Mouse (Mus musculus): ENCODE measurements around the gene Bbip1. TPM values are rescaled to one million over a fixed set of nuclear protein-coding genes. Genes with fewer than 3 reads are reported as not detected.

Gene Bbip1
- polyA plus RNA-seq, 1 experiment from 2014 or later: 65.8 TPM

DNA sequence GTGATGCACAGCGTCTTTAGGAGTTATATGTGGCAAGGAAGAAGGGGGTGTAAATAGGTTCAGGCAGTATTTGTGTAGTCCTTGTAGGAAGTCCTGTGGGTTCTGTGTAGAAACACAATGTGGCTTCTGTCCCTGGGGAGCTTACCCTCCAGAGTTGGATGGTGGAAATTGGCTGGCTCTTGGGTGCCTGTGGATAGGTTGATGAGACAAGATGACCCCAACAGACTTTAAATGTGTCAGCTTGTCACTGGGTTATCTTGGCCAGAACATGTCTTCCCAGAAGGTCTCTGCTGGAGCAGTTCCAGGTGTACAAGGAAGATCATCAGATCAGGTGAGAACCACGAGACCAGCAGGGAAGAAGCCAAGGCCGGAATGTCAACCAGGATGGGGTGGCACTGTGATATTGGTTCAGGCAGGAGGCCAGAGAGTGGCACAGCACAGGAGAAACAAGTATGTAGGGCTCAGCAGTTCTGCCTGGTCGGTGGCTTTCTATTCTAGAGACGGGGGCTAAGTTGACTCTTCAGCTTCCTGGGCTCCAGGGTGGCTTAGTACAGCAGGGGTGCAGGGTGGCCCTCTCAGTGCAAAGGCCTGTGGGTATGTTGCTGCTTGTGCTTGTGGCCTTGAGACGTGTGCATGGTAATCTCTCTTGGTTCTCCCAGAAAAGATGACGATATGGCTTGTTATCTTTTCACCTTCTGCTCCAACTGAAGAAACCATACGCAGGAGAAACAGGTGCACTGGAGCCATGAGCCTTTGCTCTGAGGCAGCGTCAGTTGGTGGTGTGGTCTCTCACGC, 57.7 kb downstream of the Bbip1 start:
- Histone ChIP-seq H3K9ac (peak overlapping the region; percentile 4; the same call in 1 of the 2 replicates), H3K36me3 (no peaks in the 10 kb centered on the region), H3K4me2 (peak overlapping the region; percentile 32), H3K4me1 (peaks cover 70% of the 10 kb centered on the region), H3K27me3 (replicated peaks) (no peaks in the 10 kb centered on the region), H3K27ac (peak overlapping the region; percentile 83), H3K4me3 (no peak overlapping the region), H3K9me3 (replicated peaks) (no peaks in the 10 kb centered on the region)
- ATAC-seq: peak; percentile 73
- 37% methylated on average over 10 of the region's 10 CpGs for WGBS (ENCODE audit: insufficient replicate concordance)

DNA sequence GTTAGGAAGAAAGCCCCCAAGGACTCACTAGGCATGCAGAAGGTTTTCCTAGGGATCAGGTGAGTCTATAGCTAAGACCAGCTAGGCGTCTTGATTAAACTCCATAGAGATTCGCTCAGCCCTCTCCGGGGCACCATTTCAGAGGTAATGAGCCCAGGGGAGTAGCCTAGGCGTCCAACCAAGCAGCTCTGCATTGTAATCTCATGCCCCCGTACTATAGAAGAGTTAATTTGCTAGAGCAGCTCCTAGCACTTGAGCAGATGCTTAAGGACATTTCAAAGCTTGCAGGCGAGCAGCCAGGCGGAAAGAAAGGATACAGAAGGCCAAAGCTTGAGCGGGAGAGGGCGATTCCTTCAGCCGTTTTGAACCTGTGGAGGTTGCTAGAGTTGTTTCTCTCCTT, 59.0 kb downstream of the Bbip1 start:
- Histone ChIP-seq H3K4me3 (no peak overlapping the region), H3K27ac (no peak overlapping the region), H3K9ac (no peak overlapping the region), H3K4me1 (peaks cover 57% of the 10 kb centered on the region), H3K9me3 (replicated peaks) (no peaks in the 10 kb centered on the region), H3K36me3 (no peaks in the 10 kb centered on the region), H3K4me2 (no peak overlapping the region), H3K27me3 (replicated peaks) (no peaks in the 10 kb centered on the region)
- 80% methylated on average over 10 of the region's 10 CpGs for WGBS (ENCODE audit: insufficient replicate concordance)
- ATAC-seq: no peak

DNA sequence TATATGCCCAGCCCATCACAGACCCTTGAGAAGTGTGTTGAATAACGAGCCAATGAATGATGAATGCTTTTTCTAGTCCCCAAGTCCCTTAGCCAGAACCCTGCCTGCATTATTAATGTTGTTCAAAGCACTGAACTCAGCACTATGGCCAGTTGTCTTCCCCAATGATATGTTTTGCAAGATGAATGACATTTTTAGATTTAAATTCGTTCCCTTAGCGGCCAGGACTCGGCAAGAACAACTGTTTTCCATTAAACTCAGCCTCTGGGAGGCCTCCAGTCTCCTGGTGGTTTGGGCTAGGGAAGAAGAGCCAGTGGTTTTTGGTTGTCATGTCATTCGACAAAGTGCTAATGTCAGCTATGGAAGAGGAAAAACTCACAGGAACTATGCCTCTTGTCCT, 62.6 kb downstream of the Bbip1 start:
- H3K4me1 ChIP-seq: peaks cover 21% of the 10 kb centered on the region
- H3K36me3 ChIP-seq: no peaks in the 10 kb centered on the region
- ATAC-seq: no peak
- no peak overlapping the region for H3K4me3 ChIP-seq
- H3K4me2 ChIP-seq: no peak overlapping the region
- no peak overlapping the region for H3K9ac ChIP-seq
- WGBS (ENCODE audit: insufficient replicate concordance): 66% methylated on average over 5 of the region's 5 CpGs
- no peaks in the 10 kb centered on the region for H3K9me3 ChIP-seq (replicated peaks)
- no peaks in the 10 kb centered on the region for H3K27me3 ChIP-seq (replicated peaks)
- H3K27ac ChIP-seq: no peak overlapping the region

- no peaks in the 10 kb centered on the region for H3K27me3 ChIP-seq (replicated peaks)
- H3K27ac ChIP-seq: no peak overlapping the region
- H3K36me3 ChIP-seq: no peaks in the 10 kb centered on the region
- H3K4me2 ChIP-seq: no peak overlapping the region
- 61% methylated on average over 1 of the region's 1 CpGs for WGBS (ENCODE audit: insufficient replicate concordance)
- no peak overlapping the region for H3K4me3 ChIP-seq
- H3K4me1 ChIP-seq: peaks cover 11% of the 10 kb centered on the region
- H3K9me3 ChIP-seq (replicated peaks): no peaks in the 10 kb centered on the region
- no peak for ATAC-seq
- H3K9ac ChIP-seq: no peak overlapping the region
These were observed 64.0 kb downstream of the Bbip1 start for GRCm38 (mm10) chr19:53880460-53880859.

Other genes with a start within 250 kb of the Bbip1 start
- 24.2 and 24.4 TPM in 2 replicates for gene Pdcd4, start 52.4 kb downstream of the Bbip1 start, polyA plus RNA-seq (2016; fragmentation: Nextera tagmentation; extraction: Ambion mirVana)
- 26.4 and 27.1 TPM in 2 replicates for gene Shoc2, start 321 bp downstream of the Bbip1 start, polyA plus RNA-seq (2016; fragmentation: Nextera tagmentation; extraction: Ambion mirVana)
- gene Adra2a, start 99.5 kb upstream of the Bbip1 start, polyA plus RNA-seq (2016; fragmentation: Nextera tagmentation; extraction: Ambion mirVana): 0.18 and 0.20 TPM in 2 replicates